Mouse (Mus musculus): Measurements from ENCODE around the gene Jak1.

Jak1 gene

GRCm38 (mm10) chr4:101264741-101265513 lies at the start of gene Jak1:
TSS of gene Jak1 (minus strand) at chr4:101265282.
- DNase-seq = peak; percentile 93 to 95

- DNase-seq = no peak
Observed at GRCm38 (mm10) chr4:101312055-101312454, 47.0 kb upstream of the Jak1 start.

GRCm38 (mm10) chr4:101308166-101308565 lies 43.1 kb upstream of the Jak1 start:
- no peak for DNase-seq

GRCm38 (mm10) chr4:101307286-101307685 lies 42.2 kb upstream of the Jak1 start:
- no peak for DNase-seq

- DNase-seq = no peak
Observed at GRCm38 (mm10) chr4:101306132-101306915, 41.2 kb upstream of the Jak1 start.

- DNase-seq = no peak
Observed at GRCm38 (mm10) chr4:101305126-101305525, 40.0 kb upstream of the Jak1 start.

- no peak for DNase-seq
Observed at GRCm38 (mm10) chr4:101304114-101304513, 39.0 kb upstream of the Jak1 start.

GRCm38 (mm10) chr4:101300392-101300910 lies 35.4 kb upstream of the Jak1 start:
- DNase-seq = no peak

GRCm38 (mm10) chr4:101298311-101298990 lies 33.4 kb upstream of the Jak1 start:
- no peak for DNase-seq

GRCm38 (mm10) chr4:101296836-101297235 lies 31.8 kb upstream of the Jak1 start:
- no peak for DNase-seq

GRCm38 (mm10) chr4:101295788-101296187 lies 30.7 kb upstream of the Jak1 start:
- no peak for DNase-seq

GRCm38 (mm10) chr4:101293661-101294060 lies 28.6 kb upstream of the Jak1 start:
- no peak for DNase-seq

- peak; percentile 38 to 39 for DNase-seq
Observed at GRCm38 (mm10) chr4:101292736-101293541, 27.9 kb upstream of the Jak1 start.

GRCm38 (mm10) chr4:101292028-101292735 lies 27.1 kb upstream of the Jak1 start:
- peak; percentile 75 to 76 for DNase-seq

- DNase-seq = no peak
Observed at GRCm38 (mm10) chr4:101288292-101288691, 23.2 kb upstream of the Jak1 start.

GRCm38 (mm10) chr4:101286562-101286961 lies 21.5 kb upstream of the Jak1 start:
- DNase-seq = no peak

- DNase-seq = no peak
Observed at GRCm38 (mm10) chr4:101285906-101286432, 20.9 kb upstream of the Jak1 start.

GRCm38 (mm10) chr4:101283938-101284337 lies 18.9 kb upstream of the Jak1 start:
- DNase-seq = no peak

- DNase-seq = no peak
Observed at GRCm38 (mm10) chr4:101282237-101282636, 17.2 kb upstream of the Jak1 start.

- no peak for DNase-seq
Observed at GRCm38 (mm10) chr4:101280119-101280518, 15.0 kb upstream of the Jak1 start.

GRCm38 (mm10) chr4:101276456-101277070 lies 11.5 kb upstream of the Jak1 start:
- DNase-seq = no peak
